Comparison of ENCODE assay signal across 10 mouse cellular contexts in genomic region chr2:146279430-146280220, GRCm38 (mm10). TPM values are rescaled to one million over a fixed set of nuclear protein-coding genes. Genes with fewer than 3 reads are reported as not detected.
DNase-seq lines count a peak whose midpoint lies in the region; ATAC-seq lines count a peak whose summit lies in the region.
"Had no signal": no experiment of that assay in that cellular context is flagged by ENCODE, and none has a peak within 500 bp of the region (broad histone marks: within the 10 kb centered on the region; RNA-seq: fewer than 3 reads in every experiment).

No protein-coding gene starts in this region.

- H3K27ac ChIP-seq in kidney, embryonic 15.5 days, result no peak overlapping the region
- H3K27ac ChIP-seq in forebrain, embryonic 15.5 days (replicated peaks), result peak overlapping the region; percentile 87
- peak overlapping the region; percentile 83 for H3K27ac ChIP-seq in midbrain, embryonic 15.5 days

- no peak overlapping the region for H3K9ac ChIP-seq in kidney, embryonic 15.5 days
- H3K9ac ChIP-seq in forebrain, embryonic 15.5 days (replicated peaks), result peak overlapping the region; percentile 37
- H3K9ac ChIP-seq in midbrain, embryonic 15.5 days, result no peak overlapping the region

- H3K36me3 ChIP-seq in kidney, embryonic 15.5 days, result no peaks in the 10 kb centered on the region
- no peaks in the 10 kb centered on the region for H3K36me3 ChIP-seq in forebrain, embryonic 15.5 days
- H3K36me3 ChIP-seq in midbrain, embryonic 15.5 days (replicated peaks), result no peaks in the 10 kb centered on the region

- 60% methylated on average over 24 of the region's 24 CpGs for WGBS in kidney, embryonic 15.5 days
- 5% methylated on average over 24 of the region's 24 CpGs for WGBS in forebrain, embryonic 15.5 days
- WGBS in midbrain, embryonic 15.5 days, result 14% methylated on average over 24 of the region's 24 CpGs

- ATAC-seq in kidney, embryonic 15.5 days (replicated peaks; ENCODE audit: low FRiP score), result peak; percentile 43; the same call in 1 of the 2 replicates
- ATAC-seq in forebrain, embryonic 15.5 days (replicated peaks), result peak; percentile 90
- peak; percentile 86 for ATAC-seq in midbrain, embryonic 15.5 days (replicated peaks)

- no peak overlapping the region for H3K4me3 ChIP-seq in kidney, embryonic 15.5 days (replicated peaks)
- no peak overlapping the region for H3K4me3 ChIP-seq in forebrain, embryonic 15.5 days
- H3K4me3 ChIP-seq in midbrain, embryonic 15.5 days, result no peak overlapping the region

- H3K4me1 ChIP-seq in kidney, embryonic 15.5 days, result peaks cover 6% of the 10 kb centered on the region; the same call in 1 of the 2 replicates
- peaks cover 40% of the 10 kb centered on the region for H3K4me1 ChIP-seq in forebrain, embryonic 15.5 days
- peaks cover 35% of the 10 kb centered on the region for H3K4me1 ChIP-seq in midbrain, embryonic 15.5 days

- H3K9me3 ChIP-seq in kidney, embryonic 15.5 days (replicated peaks), result no peaks in the 10 kb centered on the region
- H3K9me3 ChIP-seq in forebrain, embryonic 15.5 days, result no peaks in the 10 kb centered on the region
- H3K9me3 ChIP-seq in midbrain, embryonic 15.5 days, result no peaks in the 10 kb centered on the region

- H3K4me2 ChIP-seq in kidney, embryonic 15.5 days, result no peak overlapping the region
- H3K4me2 ChIP-seq in forebrain, embryonic 15.5 days (replicated peaks), result peak overlapping the region; percentile 22
- H3K4me2 ChIP-seq in midbrain, embryonic 15.5 days, result peak overlapping the region; percentile 39

- DNase-seq in kidney, postnatal 10 days, result no peak
- DNase-seq in cerebellum, adult 8-10 months, result peak; percentile 37
- no peak for DNase-seq in kidney, adult 8-10 months
- DNase-seq in testis, postnatal 10 days (ENCODE audit: low spot score), result no peak
- no peak for DNase-seq in adrenal gland, postnatal 36 days
- DNase-seq: lung, postnatal 4 days had no signal

- no peaks in the 10 kb centered on the region for H3K27me3 ChIP-seq in kidney, embryonic 15.5 days
- no peaks in the 10 kb centered on the region for H3K27me3 ChIP-seq in forebrain, embryonic 15.5 days
- H3K27me3 ChIP-seq in midbrain, embryonic 15.5 days (replicated peaks), result no peaks in the 10 kb centered on the region

RNA-seq across cellular contexts. Expression of gene Insm1, which starts 57.9 kb away (rescaled TPM):
- polyA plus RNA-seq in kidney, embryonic 15.5 days (2015; fragmentation: Nextera tagmentation; extraction: Ambion mirVana), result 0.05 and 0.16 TPM in 2 replicates
- polyA plus RNA-seq in forebrain, embryonic 15.5 days (2015; fragmentation: Nextera tagmentation; extraction: Ambion mirVana), result 13.5 and 15.6 TPM in 2 replicates
- polyA plus RNA-seq in midbrain, embryonic 15.5 days (2015; fragmentation: Nextera tagmentation; extraction: Ambion mirVana), result 3.5 and 4.2 TPM in 2 replicates
- 1 to 10 TPM; 2.9 to 6.4 TPM for total RNA-seq in adrenal gland, postnatal 36 days (2021)
- total RNA-seq: heart, postnatal 25 days had no signal
